Mouse (Mus musculus) hindbrain, embryonic 14.5 days (tissue): ENCODE results near the gene Dip2b. TPM values are rescaled to one million over a fixed set of nuclear protein-coding genes. Genes with fewer than 3 reads are reported as not detected.
A peak's percentile ranks its signal among the peaks of the same experiment; 100 is the strongest.

ENCODE experiments used
- ATAC-seq: fragments of 200-750 bp; cut with Nextera tagmentation; 2 replicates; pipeline ENCODE4 v1.8.0; 2017; ENCODE audit warnings: moderate number of reproducible peaks, mild to moderate bottlenecking, moderate TSS enrichment, moderate library complexity; ENCODE audit not compliant: low FRiP score
- DNase-seq: peaks from one replicate; pipeline ENCODE4 v3.0.0-alpha.2; 2015; ENCODE audit warnings: low spot score
- H3K27ac ChIP-seq: fragments of 300-500 bp; sonication (generic); 2 replicates; pipeline ENCODE4 v1.5.1; 2014; ENCODE audit warnings: mild to moderate bottlenecking, moderate library complexity
- H3K27me3 ChIP-seq: fragments of 300-500 bp; sonication (generic); 2 replicates; pipeline ENCODE4 v1.6.1; 2014; ENCODE audit warnings: mild to moderate bottlenecking, low read length, mixed read lengths; ENCODE audit not compliant: control insufficient read depth, insufficient read depth
- H3K36me3 ChIP-seq: fragments of 300-500 bp; sonication (generic); replicated peaks from 2 replicates; pipeline ENCODE4 v1.6.1; 2014; ENCODE audit not compliant: control insufficient read depth, insufficient read depth
- H3K4me1 ChIP-seq: fragments of 300-500 bp; sonication (generic); replicated peaks from 2 replicates; pipeline ENCODE4 v1.6.1; 2014; ENCODE audit warnings: antibody characterized with exemption, low read length, mixed read lengths; ENCODE audit not compliant: control insufficient read depth, insufficient read depth
- H3K4me2 ChIP-seq: fragments of 300-500 bp; sonication (generic); replicated peaks from 2 replicates; pipeline ENCODE4 v1.6.1; 2014; ENCODE audit warnings: mild to moderate bottlenecking, moderate library complexity
- H3K4me3 ChIP-seq: fragments of 300-500 bp; sonication (generic); replicated peaks from 2 replicates; pipeline ENCODE4 v1.5.1; 2014; ENCODE audit warnings: mild to moderate bottlenecking, low read length
- H3K9ac ChIP-seq: fragments of 300-500 bp; sonication (generic); 2 replicates; pipeline ENCODE4 v1.6.1; 2014
- H3K9me3 ChIP-seq: fragments of 300-500 bp; sonication (generic); 2 replicates; pipeline ENCODE4 v1.6.1; 2016; ENCODE audit warnings: low read length; ENCODE audit not compliant: control insufficient read depth
- WGBS: fragments of 180-500 bp; shearing (Covaris S2); extraction: QIAGEN DNeasy Blood & Tissue Kit; methylation state at CpG from one replicate; pipeline ENCODE4 v1.1.7; 2014; 5-methylcytosine and 5-hydroxymethylcytosine counted together
- polyA plus RNA-seq: library from polyadenylated mRNA; unstranded; fragments of >200 nt; fragmentation: Nextera tagmentation; extraction: Ambion mirVana; gene quantifications from 2 replicates; pipeline ENCODE4 v1.2.1, GENCODE M21; 2014

Dip2b gene
- polyA plus RNA-seq, 1 experiment from 2014 or later = 27.8 TPM

DNA sequence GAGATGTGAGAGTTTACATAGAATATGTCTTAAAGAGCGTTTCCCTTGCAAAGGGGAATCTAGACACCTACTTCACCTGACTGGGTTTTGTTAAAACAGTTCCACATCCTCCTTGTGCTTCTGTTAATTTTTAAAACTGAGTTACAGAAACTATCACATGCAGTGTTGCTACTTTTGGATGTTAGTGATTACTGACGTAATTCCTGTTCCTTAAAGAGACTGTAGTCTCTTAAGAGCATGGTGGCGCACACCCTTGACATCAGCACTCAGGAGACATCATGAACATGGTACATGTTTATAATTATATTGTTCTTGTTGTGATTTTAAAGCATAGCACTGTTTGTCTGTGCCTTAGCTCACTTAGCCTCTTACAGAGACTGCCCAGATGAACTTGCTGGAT lies 113.9 kb downstream of the Dip2b start:
- Histone ChIP-seq H3K9me3 (no peaks in the 10 kb centered on the region), H3K4me2 (no peak overlapping the region), H3K36me3 (peaks cover 51% of the 10 kb centered on the region), H3K27me3 (no peaks in the 10 kb centered on the region), H3K4me3 (no peak overlapping the region), H3K27ac (no peak overlapping the region), H3K9ac (no peak overlapping the region), H3K4me1 (peaks cover 5% of the 10 kb centered on the region; the same call in 1 of the 2 replicates)
- ATAC-seq = no peak
- WGBS = 94% methylated on average over 3 of the region's 3 CpGs
- DNase-seq = no peak

DNA sequence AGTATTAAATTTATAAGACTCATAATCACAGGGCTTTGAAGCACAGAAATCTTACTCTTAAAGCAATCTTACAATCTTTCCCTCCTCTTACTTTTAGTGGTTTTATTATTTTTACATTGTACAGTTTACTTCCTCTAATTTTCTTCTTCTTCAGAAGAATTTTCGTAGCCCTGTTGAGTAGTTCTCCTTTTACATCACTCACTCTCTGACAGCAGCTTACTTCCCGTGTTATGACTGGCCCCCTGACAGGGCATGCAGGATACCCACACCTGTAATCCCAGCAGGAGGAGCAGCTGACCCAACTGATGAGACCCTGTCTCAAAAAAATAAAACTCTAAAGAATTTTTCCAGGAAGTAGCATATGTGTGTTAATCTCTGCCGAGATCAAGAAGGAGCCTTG lies 114.6 kb downstream of the Dip2b start:
- Histone ChIP-seq H3K27ac (no peak overlapping the region), H3K9ac (no peak overlapping the region), H3K36me3 (peaks cover 56% of the 10 kb centered on the region), H3K4me1 (peaks cover 5% of the 10 kb centered on the region; the same call in 1 of the 2 replicates), H3K9me3 (no peaks in the 10 kb centered on the region), H3K4me2 (no peak overlapping the region), H3K27me3 (no peaks in the 10 kb centered on the region), H3K4me3 (no peak overlapping the region)
- DNase-seq (no peak), ATAC-seq (no peak)
- 89% methylated on average over 3 of the region's 3 CpGs for WGBS

DNA sequence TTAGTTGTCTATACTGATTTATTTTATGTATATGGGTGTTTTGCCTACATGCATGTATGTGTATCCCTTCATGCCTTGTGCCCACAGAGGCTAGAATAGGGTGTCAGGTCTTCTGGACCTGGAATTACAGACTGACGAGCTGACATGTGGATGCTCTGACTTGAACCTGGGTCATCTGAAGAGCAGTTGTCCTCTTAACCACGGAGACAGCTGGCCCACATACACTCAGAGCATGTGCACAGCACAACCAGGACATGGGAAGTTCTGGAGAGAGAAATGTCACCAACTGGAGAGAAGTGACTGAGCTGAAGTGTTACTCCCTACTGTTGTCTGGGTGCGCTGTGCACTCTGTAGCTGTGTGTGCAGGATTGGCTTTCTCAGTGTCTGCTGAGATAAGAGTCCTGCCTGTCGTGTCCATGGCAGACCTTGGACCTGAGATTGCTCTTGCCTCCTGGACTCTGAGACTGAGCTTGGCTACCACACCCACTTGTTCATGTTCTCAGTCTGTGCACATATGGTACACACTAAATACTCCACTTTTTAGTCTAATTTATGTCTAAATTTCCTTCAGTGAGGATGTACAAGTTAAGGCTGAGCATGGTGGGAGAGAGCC lies 117.7 kb downstream of the Dip2b start:
- no peak overlapping the region for H3K9ac ChIP-seq
- no peaks in the 10 kb centered on the region for H3K4me1 ChIP-seq
- 95% methylated on average over 4 of the region's 4 CpGs for WGBS
- H3K36me3 ChIP-seq = peaks cover 81% of the 10 kb centered on the region
- no peak overlapping the region for H3K4me2 ChIP-seq
- H3K27me3 ChIP-seq = no peaks in the 10 kb centered on the region
- H3K27ac ChIP-seq = no peak overlapping the region
- DNase-seq (no peak), ATAC-seq (no peak)
- no peaks in the 10 kb centered on the region for H3K9me3 ChIP-seq
- H3K4me3 ChIP-seq = no peak overlapping the region

DNA sequence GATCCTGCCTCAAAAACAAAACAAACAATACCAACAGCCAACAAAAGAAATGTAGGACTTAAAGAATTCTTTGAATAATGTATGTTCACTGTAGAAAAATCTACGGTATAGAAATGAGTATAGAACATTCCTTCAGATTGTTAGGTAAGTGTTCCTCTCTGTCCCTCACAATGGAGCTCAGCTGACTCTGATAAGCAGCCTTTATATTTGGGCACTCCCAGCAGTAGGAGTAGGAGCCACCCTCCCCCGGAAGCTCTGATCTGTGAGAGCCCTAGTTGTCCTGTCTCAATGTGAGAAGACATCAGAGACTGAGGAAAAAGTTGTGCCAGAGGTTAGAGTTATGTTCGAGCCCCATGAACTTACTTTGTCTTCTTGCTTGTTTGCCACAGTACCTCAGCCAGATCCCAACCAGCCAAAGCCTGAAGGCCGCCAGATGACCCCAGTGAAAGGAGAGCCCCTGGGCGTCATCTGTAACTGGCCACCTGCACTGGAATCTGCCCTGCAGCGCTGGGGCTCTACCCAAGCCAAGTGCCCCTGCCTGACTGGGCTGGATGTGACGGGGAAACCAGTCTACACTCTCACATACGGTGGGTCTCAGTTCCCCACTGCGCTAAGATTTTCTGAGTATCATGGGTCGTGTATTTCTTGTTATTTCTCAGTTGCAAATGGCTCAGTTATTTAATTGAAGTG lies 118.5 kb downstream of the Dip2b start:
- H3K27ac ChIP-seq = no peak overlapping the region
- 92% methylated on average over 10 of the region's 10 CpGs for WGBS
- H3K36me3 ChIP-seq = peaks cover 83% of the 10 kb centered on the region
- no peak overlapping the region for H3K4me3 ChIP-seq
- H3K9me3 ChIP-seq = no peaks in the 10 kb centered on the region
- no peak overlapping the region for H3K4me2 ChIP-seq
- DNase-seq (no peak), ATAC-seq (no peak)
- H3K27me3 ChIP-seq = no peaks in the 10 kb centered on the region
- H3K4me1 ChIP-seq = no peaks in the 10 kb centered on the region
- H3K9ac ChIP-seq = no peak overlapping the region

DNA sequence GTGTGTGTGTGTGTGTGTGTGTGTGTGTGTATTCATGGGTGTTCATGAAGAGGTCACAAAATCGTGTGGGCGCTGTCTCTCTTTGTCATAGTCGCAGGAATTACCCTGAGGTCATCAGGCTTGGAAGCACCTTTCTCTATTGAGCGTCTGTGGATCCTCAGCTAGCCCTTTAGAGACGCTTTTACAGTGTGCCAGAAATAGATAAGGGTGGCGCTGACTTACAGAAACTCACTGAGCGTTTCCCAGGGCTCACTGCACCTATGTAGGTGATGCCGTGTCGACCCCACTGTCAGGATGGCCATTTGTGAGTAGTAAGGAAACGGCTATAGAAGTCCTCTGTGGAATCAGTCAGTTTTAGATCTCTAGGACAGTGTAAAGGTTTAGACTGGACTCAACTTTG lies 120.5 kb downstream of the Dip2b start:
- DNase-seq = no peak
- Histone ChIP-seq H3K27me3 (no peaks in the 10 kb centered on the region), H3K4me2 (no peak overlapping the region), H3K9me3 (no peaks in the 10 kb centered on the region), H3K36me3 (peaks cover 89% of the 10 kb centered on the region), H3K27ac (no peak overlapping the region), H3K9ac (no peak overlapping the region), H3K4me1 (no peaks in the 10 kb centered on the region), H3K4me3 (no peak overlapping the region)
- WGBS = 94% methylated on average over 10 of the region's 10 CpGs
- no peak for ATAC-seq

DNA sequence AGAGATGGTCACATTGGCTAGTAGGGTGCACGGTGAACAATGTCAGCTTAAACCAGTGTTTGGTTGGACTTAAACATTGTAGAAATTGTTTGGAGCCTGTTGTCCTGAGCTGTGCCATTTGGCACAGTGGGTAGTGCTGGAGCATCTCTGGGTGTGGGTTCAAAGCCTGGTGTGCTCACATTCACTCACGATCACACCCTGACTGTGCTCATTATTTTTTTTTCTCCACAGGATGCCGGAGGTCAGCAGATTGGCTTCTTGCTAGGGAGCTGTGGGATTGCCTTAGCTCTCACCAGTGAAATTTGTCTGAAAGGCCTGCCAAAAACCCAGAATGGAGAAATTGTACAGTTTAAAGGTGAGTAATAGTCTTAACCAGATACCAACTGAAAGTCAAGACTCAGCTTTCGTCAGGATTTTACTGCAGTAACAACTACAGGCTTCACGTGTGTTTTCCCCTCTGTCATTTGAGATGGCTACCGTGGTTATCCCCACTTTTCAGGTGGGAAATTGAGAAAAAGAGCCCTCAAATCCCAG lies 123.3 kb downstream of the Dip2b start:
- H3K27me3 ChIP-seq = no peaks in the 10 kb centered on the region
- H3K27ac ChIP-seq = no peak overlapping the region
- no peak overlapping the region for H3K9ac ChIP-seq
- no peaks in the 10 kb centered on the region for H3K9me3 ChIP-seq
- no peak overlapping the region for H3K4me2 ChIP-seq
- ATAC-seq = no peak
- DNase-seq = no peak
- H3K4me3 ChIP-seq = no peak overlapping the region
- 88% methylated on average over 6 of the region's 6 CpGs for WGBS
- peaks cover 79% of the 10 kb centered on the region for H3K36me3 ChIP-seq
- H3K4me1 ChIP-seq = no peaks in the 10 kb centered on the region

DNA sequence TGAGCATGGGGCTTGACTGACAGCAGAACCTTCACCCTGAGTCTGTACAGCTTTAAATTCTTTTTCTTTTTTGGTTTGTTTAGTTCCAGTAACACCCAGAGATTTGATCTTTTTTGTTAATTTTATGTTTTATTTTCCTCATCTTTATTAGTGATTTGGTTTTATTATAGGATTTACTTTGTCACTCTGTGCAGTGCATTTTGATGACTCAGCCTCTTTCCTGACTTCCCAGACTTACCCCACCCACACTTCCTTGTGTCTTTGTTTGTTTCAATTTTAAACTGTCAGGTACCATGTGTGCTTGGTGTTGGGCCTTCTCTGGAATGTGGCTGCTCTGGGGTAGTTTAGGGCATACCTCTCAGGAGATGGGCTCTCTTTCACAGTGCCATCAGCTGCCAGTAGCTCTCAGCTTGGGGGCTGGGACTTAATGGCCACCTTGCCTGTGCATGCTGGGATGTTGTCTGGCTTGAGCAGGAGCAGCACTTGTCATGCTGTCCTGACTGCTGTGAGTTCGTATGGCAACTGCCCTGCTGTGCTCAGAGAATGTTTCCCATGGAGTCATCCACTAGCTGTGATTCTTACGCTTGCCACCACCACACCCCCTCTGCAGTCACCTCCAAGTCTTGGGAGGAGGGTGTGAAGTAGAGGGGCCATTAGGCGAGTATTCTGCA lies 125.1 kb downstream of the Dip2b start:
- peaks cover 81% of the 10 kb centered on the region for H3K36me3 ChIP-seq
- 75% methylated on average over 3 of the region's 3 CpGs for WGBS
- ATAC-seq = no peak
- no peak overlapping the region for H3K4me2 ChIP-seq
- no peaks in the 10 kb centered on the region for H3K4me1 ChIP-seq
- no peaks in the 10 kb centered on the region for H3K9me3 ChIP-seq
- no peak overlapping the region for H3K27ac ChIP-seq
- H3K4me3 ChIP-seq = no peak overlapping the region
- no peak for DNase-seq
- H3K27me3 ChIP-seq = no peaks in the 10 kb centered on the region
- H3K9ac ChIP-seq = no peak overlapping the region

DNA sequence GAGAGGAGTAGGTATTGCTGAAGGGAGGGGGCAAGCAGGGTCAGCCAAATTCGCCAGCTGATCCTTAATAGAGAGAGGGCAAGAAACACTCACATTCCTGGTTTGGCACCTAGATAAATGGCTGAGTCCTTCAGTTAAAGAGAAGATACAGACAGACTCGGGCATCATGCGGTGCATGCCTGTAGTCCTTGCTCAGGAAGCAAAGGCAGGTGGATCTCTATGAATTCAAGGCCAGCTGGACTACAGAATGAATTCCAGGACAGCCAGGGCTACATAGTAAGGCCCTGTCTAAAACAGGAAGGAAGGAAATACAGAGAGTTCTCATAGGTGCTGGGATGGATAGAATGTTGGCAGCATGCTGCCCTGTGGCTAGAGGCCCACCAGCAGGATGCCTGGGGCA lies 128.0 kb downstream of the Dip2b start:
- Histone ChIP-seq H3K27me3 (no peaks in the 10 kb centered on the region), H3K27ac (no peak overlapping the region; the same call in 1 of the 2 replicates), H3K9me3 (no peaks in the 10 kb centered on the region), H3K4me1 (no peaks in the 10 kb centered on the region), H3K4me2 (no peak overlapping the region), H3K4me3 (no peak overlapping the region), H3K9ac (no peak overlapping the region), H3K36me3 (peaks cover 85% of the 10 kb centered on the region)
- DNase-seq (no peak), ATAC-seq (no peak)
- 82% methylated on average over 3 of the region's 3 CpGs for WGBS

DNA sequence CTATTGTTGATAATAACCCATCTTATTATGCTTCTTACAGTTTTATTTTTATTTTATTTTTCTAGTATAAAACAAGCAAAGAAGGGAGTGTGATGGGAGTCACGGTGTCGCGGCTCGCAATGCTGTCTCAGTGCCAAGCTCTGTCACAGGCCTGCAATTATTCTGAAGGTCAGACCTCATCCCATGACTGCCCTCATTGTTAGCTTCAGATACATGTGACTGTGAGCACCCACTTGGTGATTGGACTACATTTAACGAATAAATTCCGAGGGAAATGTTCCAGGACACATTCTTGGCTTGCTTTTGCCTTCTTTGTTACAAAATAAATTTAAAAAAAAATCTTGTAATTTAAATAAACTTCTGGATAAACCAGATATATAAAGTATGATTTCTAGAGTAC lies 129.3 kb downstream of the Dip2b start:
- H3K4me2 ChIP-seq = no peak overlapping the region
- H3K27ac ChIP-seq = peak overlapping the region; percentile 67; the same call in 1 of the 2 replicates
- no peaks in the 10 kb centered on the region for H3K4me1 ChIP-seq
- no peaks in the 10 kb centered on the region for H3K9me3 ChIP-seq
- ATAC-seq (no peak), DNase-seq (no peak)
- no peak overlapping the region for H3K4me3 ChIP-seq
- H3K27me3 ChIP-seq = no peaks in the 10 kb centered on the region
- WGBS = 72% methylated on average over 6 of the region's 6 CpGs
- H3K9ac ChIP-seq = no peak overlapping the region
- peaks cover 86% of the 10 kb centered on the region for H3K36me3 ChIP-seq
